Mouse (Mus musculus): ENCODE measurements around the gene Cxcl10.
A peak's percentile ranks its signal among the peaks of the same experiment; 100 is the strongest.

Cxcl10 gene

GRCm38 (mm10) chr5:92318596-92318995 is 30.1 kb downstream of the Cxcl10 start:
- DNase-seq (ENCODE audit: low spot score), result no peak

- no peak for DNase-seq (ENCODE audit: low spot score)
Measured at GRCm38 (mm10) chr5:92318119-92318518, 30.6 kb downstream of the Cxcl10 start.

GRCm38 (mm10) chr5:92313776-92314175 is 34.9 kb downstream of the Cxcl10 start:
- DNase-seq (ENCODE audit: low spot score), result no peak

- peak; percentile 79 for DNase-seq (ENCODE audit: low spot score)
Measured at GRCm38 (mm10) chr5:92312046-92312715, 36.5 kb downstream of the Cxcl10 start.

GRCm38 (mm10) chr5:92309681-92310511 is 38.8 kb downstream of the Cxcl10 start, which contains the start of gene Sdad1:
Sdad1 (minus strand) TSS chr5:92310479.
- peak; percentile 90 for DNase-seq (ENCODE audit: low spot score)

- no peak for DNase-seq (ENCODE audit: low spot score)
Measured at GRCm38 (mm10) chr5:92304291-92304690, 44.4 kb downstream of the Cxcl10 start.

GRCm38 (mm10) chr5:92302149-92302840 is 46.4 kb downstream of the Cxcl10 start:
- DNase-seq (ENCODE audit: low spot score), result no peak
